Mouse (Mus musculus) C2C12 (cell line): ENCODE data around the gene H1fnt.

Source experiments
- FOSL1 ChIP-seq: IDR thresholded peaks from one replicate; pipeline ENCODE4 v1.8.0; 2011; ENCODE audit warnings: mild to moderate bottlenecking, low read length; ENCODE audit not compliant: poor library complexity, insufficient read depth, severe bottlenecking
- MAX ChIP-seq: IDR thresholded peaks from one replicate; pipeline ENCODE4 v1.6.1; 2011; ENCODE audit warnings: mild to moderate bottlenecking, control low read depth

DNA sequence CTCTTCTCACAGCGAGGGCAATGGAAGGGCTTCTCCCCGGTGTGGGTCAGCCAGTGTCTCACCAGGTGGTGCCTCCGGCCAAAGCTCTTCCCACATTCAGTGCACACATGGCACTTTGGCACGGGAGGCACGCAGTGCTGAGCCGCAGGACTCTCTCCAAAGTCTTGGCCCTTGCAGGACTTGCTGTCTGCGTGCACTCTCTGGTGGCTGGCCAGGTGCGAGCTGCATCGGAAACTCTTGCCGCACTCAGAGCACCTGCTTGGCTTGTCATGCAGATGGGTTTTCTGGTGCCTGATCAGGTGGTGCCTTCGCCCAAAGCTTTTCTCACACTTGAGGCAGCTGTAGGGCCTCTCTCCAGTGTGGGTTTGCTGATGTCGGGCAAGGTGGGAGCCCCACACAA, 31.5 kb upstream of the H1fnt start:
- TF ChIP-seq MAX (no peak), FOSL1 (no peak)
